Mouse (Mus musculus) testis, adult 2 months (tissue): ENCODE results near the gene Ptma.

Experiments
- CTCF ChIP-seq: fragments of 200-500 bp; IDR thresholded peaks from 2 replicates; pipeline ENCODE4 v1.5.1; 2012; ENCODE audit warnings: low read depth, mild to moderate bottlenecking, inconsistent platforms, low read length, moderate library complexity; ENCODE audit not compliant: control insufficient read depth, insufficient read depth, insufficient replicate concordance
- POLR2A ChIP-seq: fragments of 200-500 bp; IDR thresholded peaks from 2 replicates; pipeline ENCODE4 v1.6.1; 2012; ENCODE audit warnings: low read depth, mild to moderate bottlenecking, inconsistent platforms, low read length, moderate library complexity; ENCODE audit not compliant: control insufficient read depth

- no peak for TF ChIP-seq CTCF
- no peak for TF ChIP-seq POLR2A
These were observed 25.8 kb upstream of the Ptma start for GRCm38 (mm10) chr1:86500681-86501080.
